Mouse (Mus musculus) CH12.LX (cell line): ENCODE measurements around the gene Gsdme.

Experiments
- BHLHE40 ChIP-seq: IDR thresholded peaks from 2 replicates; pipeline ENCODE4 v1.6.1; 2011; ENCODE audit warnings: mild to moderate bottlenecking, low read depth, low read length, improper control_type of control experiment
- CTCF ChIP-seq, 2 experiments: IDR thresholded peaks in 1 of 2; conservative IDR thresholded peaks in 1 of 2; 2 replicates each; pipeline ENCODE4 v1.5.1; 2011 to 2012; ENCODE audit warnings: low read depth in 2 of 2, low read length in 2 of 2, improper control_type of control experiment in 1 of 2, inconsistent platforms in 1 of 2, mild to moderate bottlenecking in 1 of 2, moderate library complexity in 1 of 2
- EP300 ChIP-seq: IDR thresholded peaks from 2 replicates; pipeline ENCODE4 v1.6.1; 2011; ENCODE audit warnings: low read length, improper control_type of control experiment
- GABPA ChIP-seq: IDR thresholded peaks from 2 replicates; pipeline ENCODE4 v1.6.1; 2012; ENCODE audit warnings: low read depth, low read length, improper control_type of control experiment, inconsistent platforms; ENCODE audit not compliant: insufficient replicate concordance
- POLR2A ChIP-seq: IDR thresholded peaks from 2 replicates; pipeline ENCODE4 v1.6.1; 2011; ENCODE audit warnings: low read depth, mild to moderate bottlenecking, improper control_type of control experiment, low read length
- RAD21 ChIP-seq: IDR thresholded peaks from 2 replicates; pipeline ENCODE4 v1.6.1; 2011; ENCODE audit warnings: low read depth, mild to moderate bottlenecking, low read length, improper control_type of control experiment, moderate library complexity
- RCOR1 ChIP-seq: conservative IDR thresholded peaks from 2 replicates; pipeline ENCODE4 v1.6.1; 2012; ENCODE audit warnings: low read depth, mild to moderate bottlenecking, inconsistent platforms, low read length, improper control_type of control experiment
- USF1 ChIP-seq: IDR thresholded peaks from 2 replicates; pipeline ENCODE4 v1.6.1; 2014; ENCODE audit warnings: low read depth, mild to moderate bottlenecking, inconsistent platforms, low read length, improper control_type of control experiment

DNA sequence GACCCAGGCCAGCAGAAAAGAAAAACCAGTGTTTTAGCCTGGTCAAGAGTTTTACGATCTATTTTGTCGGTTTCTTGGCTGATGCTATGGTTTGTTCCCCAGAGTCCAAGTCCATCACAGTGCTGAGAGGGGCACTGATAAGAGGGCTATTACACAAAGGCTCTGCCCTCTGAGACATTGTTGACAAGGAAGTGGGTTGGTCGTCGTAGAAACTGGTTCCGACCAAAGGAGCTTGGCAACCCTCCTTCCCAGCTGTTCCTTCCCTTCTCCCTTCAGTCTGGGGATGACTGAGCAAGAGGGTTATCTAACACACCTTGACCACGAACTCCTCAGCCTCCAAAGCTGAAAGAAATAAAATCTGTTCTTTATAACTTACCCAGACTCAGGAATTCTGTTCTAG, at the start of gene Gsdme:
- no peak for TF ChIP-seq RCOR1
- no peak for TF ChIP-seq POLR2A
- no peak for TF ChIP-seq GABPA
- TF ChIP-seq BHLHE40: no peak
- TF ChIP-seq CTCF (conservative IDR thresholded peaks at IDR 0.05 in 1 of 2, IDR thresholded peaks at IDR 0.05 in 1 of 2; ENCODE audit: low read depth in 2 of 2, low read length in 2 of 2): no peak
- no peak for TF ChIP-seq USF1
- no peak for TF ChIP-seq RAD21
- TF ChIP-seq EP300: no peak
